Mouse (Mus musculus) ovary, adult 18-20 months (tissue): Measurements from ENCODE around the gene Bach1.
A peak's percentile ranks its signal among the peaks of the same experiment; 100 is the strongest.

Experiments
- DNase-seq: peaks from one replicate; pipeline ENCODE4 v3.0.0; 2022; ENCODE audit warnings: low spot score, mixed read lengths

Gene Bach1

DNA sequence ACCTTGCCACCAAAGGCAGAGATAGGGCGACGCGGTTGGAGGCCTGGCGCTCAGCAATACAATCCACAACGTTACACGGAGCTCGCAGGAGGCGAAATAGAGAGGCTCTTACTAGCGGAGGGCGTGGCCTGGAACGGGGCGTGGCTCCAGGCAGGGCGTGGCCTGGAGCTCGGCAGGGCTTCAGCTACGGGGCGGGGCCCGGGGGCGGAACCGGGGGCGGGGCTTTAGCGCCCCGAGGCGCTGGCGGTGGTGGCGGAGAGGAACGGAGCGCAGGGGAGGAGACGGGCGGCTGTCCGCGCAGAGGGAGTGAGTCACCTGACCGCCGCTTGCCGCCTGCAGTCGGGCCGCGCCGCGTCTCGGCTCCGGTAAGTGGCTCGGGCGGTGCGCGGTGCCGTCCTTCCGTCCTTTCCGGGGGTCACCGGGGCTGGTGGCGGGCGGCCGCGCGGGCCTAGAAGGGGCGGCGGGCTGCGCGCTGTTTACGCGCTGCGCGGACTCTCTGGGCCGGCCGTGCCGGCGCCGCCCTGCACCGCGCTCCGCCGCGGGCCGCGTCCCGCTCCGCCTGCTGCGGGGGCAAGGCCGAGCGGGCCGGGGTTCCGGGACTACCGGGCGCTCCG lies at the start of gene Bach1:
Bach1 (plus strand) TSS at position 254 of the 614 bp plus-strand sequence.
- DNase-seq, result peak; percentile 91

DNA sequence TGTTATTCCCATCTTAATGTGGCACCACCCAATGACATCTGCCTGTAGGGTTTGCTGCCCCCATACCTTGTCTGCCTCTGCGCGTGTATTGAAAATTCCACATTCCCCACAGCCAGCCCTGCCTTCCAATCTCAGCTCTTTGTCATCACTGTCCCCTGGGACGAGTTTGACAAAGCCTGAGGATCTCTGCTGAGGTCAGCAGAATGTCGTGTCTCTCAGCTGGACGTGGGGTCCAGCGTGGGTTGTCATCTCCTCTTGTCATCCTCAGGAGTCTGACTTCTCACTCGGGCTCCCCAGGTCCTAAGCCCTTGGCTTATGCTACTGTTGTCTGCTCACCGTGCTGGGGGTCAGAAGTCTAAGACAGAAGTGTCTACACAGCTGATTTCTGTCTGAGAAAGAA lies 46.4 kb upstream of the Bach1 start:
- DNase-seq, result no peak

DNA sequence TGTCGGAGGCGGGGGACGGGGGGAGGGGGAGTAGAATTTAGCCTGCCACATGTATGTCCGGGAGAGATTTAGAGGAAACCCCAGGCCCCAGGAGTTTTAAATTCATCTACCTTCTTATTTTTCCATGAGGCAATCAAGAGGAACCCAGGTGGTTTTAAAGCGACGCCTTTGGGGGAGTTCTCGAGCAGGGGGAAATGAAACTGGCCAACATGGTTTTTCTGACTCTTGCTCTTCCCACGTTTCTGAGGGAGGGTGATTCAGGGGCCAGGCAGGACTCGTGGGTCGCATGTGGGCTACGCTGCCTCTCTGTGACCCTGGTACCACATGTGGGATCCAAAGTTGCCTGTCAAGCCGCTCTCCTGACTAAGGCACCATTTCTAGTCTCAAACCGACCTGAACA lies 45.8 kb upstream of the Bach1 start:
- no peak for DNase-seq

DNA sequence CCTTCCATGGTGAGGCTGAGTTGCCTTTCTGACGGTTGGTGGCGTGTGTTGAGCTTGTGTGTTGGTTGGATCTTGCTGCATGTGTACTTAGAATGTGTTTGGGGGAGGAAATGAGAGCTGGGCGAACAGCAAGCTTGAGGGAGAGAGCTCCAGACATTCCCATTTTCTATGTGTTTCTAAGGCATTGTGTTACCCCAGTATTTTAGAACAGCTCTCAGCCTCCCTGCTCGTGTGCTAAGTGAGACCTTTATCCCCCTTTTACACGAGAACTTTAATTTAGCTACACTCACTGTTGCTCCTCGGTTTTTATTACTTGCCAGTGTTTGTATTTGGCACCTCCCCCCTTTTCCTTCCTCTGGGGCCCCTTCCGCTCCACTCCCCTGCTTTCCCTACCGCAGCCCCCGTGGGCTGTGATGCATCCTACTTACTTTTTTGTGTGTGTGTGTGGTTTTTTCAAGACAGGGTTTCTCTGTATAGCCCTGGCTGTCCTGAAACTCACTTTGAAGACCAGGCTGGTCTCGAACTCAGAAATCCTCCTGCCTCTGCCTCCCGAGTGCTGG lies 44.6 kb upstream of the Bach1 start:
- no peak for DNase-seq

DNA sequence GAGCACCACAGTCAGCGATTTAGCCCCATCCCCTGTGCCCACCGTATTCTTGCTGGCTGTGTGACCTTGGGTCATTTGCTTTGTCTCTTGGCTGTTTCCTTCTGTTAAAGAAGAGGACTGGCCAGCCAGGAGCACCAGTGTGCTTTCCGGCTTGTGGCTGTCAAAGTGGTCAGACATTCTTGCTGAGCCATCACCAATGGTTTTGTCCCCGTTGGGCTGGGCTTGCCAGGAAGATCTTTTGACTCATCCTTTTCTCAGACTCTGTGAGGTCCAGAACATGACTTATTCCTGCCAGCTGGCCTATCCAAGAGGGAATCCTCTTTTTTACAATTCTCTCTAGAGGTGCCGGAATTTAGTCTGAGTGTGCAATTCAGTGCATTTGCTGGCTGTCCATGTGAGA lies 43.7 kb upstream of the Bach1 start:
- no peak for DNase-seq

DNA sequence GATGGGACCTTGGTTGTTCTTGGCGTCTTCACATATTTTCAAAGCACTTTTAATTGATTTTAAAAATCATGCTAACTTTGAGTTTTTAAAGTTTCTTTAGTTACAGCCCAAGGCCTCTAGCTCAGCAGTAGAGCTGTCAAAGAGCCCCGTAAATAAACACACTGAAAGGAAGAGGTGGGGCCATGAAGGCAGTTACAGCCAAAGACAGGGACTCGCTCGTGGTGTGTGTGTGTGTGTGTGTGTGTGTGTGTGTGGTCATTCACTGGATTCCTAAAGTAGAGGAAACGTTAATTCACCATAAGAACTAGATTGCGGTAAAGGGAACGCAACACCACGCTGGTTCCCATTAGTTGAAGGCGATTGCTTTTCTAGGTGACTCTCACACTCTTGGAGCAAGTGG lies 43.2 kb upstream of the Bach1 start:
- DNase-seq, result no peak

DNA sequence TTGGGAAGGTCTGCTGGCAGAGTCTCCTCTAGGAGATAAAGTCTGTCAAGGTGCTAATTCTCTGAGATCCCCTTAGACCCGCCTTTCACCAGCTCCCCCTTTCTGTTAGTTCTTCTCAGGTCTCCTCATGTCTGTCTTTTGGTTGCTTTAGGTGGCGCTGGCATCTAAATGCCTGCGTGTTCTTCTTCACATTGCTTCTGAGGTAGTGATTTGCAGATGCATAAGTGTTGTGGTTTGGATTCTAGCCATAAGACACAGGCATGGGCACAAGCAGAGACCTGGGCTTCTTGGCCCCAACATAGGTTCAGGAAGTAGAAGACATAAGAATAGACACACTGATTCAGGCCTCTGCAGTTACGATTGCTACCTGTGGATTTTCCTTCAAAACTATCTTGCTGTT lies 42.0 kb upstream of the Bach1 start:
- DNase-seq, result no peak

DNA sequence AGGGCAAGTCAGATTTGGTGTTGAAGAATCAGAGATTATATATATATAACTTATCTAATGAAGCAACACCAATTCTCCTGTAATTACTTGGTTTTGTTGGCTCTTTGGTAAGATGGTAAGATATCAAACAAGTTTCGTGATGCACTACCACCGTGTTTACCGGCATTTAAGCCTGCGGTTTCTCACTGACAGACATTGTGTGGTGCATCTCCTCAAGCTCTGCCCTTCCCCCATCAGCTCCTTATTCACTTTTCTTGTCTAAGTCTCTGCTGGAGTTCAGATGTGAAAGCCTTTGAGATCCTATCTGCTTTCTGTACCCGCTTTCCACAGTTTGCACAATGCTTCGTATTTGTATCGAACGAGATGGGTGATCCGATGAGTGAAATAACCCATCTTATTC lies 41.5 kb upstream of the Bach1 start:
- DNase-seq, result no peak

DNA sequence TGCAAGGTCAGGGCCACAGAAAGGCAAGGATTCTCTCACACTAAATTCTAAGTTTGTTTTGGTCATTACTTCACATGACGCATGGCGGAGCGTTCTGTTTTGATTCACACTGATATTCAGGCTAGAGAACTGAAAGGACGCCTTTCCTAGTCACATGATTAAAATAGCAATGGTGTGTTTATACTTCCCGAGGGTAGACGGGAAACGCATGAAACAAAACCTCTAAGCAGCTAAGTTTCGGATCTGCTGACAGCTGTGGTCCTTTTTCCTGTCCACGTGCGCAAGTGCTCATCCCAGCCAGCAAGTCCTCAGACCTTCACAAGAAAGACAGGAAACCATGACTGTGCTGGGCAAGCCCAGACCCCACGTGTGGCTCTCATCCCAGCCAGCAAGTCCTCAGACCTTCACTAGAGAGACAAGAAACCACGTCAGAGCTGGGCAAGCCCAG lies 37.7 kb upstream of the Bach1 start:
- no peak for DNase-seq

DNA sequence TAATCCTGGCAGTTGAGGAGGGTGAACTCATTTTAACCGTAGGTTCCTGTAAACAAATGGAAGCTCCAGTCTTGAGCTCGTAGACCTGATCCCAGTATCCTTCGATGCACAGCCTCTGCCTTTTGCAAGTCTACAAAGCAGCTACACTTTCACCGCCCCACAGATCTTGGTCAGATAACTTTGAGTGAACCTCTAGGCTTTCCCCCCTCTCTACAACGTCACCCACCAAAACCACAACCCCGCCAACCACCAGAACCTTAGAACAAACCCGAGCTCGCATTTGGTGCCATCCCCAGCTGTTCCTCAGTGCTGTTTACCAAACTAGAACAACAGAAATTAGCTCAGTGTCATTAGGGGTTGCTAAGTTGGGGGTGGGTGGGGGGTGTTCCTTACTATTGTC lies 37.1 kb upstream of the Bach1 start:
- DNase-seq, result no peak

DNA sequence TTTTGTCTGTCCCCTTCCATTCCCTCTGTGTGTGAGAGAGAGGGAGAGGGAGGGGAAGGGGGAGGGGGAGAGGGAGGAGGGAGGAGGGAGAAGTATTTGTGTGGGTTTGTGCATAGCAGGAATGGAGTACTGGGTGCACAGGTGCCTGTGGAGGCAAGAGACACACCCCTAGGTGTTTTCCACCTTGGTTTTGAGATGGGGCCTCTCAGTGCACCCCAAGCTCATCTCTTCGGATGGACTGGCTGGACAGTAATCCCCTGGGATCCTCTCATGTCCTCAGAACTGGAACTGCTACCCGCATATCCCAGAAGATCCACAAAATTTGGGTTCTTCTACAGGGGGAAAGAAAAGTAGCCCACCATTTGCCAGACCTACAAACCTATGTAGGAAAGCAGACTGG lies 36.2 kb upstream of the Bach1 start:
- DNase-seq, result no peak

DNA sequence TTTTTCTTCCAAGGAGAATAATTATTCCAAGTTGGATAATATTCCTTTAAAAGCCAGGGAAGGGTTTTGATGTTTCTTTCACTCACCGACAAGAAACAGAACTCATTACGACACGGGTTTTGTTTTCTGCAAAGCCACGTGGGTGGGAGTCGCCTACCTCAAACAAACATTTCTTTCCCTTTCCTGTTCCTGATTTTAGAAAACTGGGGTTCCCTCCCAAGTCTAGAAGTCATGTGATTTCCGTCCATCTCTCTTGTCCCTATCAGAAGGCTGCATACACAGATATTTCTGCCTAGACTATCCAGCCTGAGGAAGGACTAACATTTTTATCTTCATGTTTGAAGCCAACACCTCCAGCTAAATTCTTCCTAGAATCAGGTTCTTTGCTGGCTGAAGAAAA lies 34.9 kb upstream of the Bach1 start:
- DNase-seq, result no peak

DNA sequence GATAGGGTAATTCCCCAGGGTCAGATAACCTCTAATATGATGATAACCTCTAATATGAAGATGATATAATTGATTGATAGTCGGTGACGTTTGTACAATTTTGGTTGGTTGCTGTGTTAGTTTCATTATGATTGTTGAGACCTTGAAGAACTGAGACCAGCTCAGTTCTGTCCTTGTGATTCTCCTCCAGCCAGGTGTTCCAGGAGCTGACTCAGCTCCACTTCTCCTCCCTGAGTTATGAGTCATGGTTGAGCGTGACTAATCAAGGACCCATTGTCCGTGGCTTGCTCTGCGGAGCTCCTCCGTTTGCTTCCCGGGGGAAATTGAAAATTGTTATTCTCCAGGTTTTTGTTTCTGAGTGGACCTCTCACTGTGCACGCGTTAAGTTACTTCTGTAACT lies 33.5 kb upstream of the Bach1 start:
- no peak for DNase-seq

DNA sequence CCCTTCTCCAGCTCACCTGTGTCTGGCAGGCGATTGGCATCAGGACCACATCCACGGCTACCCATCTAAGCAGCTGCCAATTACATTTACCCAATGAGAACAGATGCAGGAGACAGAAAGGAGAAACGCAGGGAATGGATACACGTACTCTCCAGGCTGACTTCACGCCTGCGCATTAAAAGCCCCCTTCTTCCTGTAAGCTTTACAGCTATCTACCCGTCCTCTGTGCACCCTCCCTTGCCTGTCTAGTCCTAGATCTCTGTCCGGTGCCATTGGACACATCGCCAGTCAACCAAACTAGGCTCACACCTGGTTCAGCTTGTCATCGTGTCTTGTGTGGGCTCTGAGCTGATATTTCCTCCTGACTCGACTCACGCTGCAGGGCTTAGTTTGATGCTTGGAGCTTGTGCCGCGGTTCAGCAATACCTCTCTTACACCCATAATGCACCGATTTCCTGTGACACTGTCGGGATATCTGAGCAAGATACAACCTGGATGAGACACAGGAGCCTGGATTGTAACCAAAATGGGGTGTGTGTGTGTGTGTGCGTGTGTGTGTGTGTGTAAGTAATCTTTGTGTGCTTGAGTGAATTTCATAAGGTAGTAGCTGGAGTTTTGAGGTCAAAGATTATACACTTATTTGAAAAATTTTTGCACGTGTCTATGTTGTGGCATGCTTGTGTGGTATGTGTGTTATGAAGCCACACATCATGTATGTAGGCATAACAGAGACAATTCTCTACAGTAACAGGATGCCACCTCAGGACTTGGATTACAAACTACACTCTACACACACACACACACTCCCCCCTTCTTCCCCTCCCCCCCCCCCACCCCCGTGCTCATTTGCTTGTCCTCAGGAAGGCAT lies 32.8 kb upstream of the Bach1 start:
- DNase-seq, result no peak

DNA sequence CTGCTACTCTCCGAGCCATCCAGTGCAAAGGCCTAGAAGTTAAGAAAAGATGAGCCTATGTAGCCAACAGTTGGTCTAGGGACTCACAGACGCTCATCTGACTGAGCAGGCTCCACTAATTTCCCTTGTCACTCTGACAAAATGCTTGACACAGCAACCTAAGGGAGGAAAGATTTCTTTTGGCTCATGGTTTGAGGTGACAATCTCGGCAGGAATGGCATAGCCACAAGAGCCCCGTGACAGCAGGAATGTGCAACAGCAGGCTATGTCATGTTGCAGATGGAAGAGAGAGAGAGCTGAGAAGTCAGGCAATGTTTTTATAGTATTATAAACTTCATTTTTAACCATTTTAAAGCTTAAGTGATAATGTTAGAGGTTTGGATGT lies 32.1 kb upstream of the Bach1 start:
- no peak for DNase-seq

DNA sequence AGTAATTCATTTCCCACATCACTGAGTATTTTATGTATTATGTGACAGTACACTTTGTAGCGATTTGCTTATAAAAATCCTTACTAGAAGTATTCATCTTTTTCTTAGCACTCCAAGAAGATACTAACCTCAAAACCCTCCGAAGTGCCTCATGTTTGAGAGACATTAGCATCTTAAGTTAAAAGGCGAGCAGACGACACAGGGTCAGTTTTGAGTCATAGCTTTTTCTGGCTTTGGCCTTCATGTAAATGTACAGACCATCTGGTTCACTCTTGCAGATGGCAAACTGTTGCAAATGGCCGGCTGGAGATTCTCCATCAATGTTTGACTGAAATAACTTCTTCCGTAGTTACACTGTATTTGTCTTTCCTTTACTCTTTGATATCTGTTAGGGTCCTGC lies 30.7 kb upstream of the Bach1 start:
- DNase-seq, result no peak

DNA sequence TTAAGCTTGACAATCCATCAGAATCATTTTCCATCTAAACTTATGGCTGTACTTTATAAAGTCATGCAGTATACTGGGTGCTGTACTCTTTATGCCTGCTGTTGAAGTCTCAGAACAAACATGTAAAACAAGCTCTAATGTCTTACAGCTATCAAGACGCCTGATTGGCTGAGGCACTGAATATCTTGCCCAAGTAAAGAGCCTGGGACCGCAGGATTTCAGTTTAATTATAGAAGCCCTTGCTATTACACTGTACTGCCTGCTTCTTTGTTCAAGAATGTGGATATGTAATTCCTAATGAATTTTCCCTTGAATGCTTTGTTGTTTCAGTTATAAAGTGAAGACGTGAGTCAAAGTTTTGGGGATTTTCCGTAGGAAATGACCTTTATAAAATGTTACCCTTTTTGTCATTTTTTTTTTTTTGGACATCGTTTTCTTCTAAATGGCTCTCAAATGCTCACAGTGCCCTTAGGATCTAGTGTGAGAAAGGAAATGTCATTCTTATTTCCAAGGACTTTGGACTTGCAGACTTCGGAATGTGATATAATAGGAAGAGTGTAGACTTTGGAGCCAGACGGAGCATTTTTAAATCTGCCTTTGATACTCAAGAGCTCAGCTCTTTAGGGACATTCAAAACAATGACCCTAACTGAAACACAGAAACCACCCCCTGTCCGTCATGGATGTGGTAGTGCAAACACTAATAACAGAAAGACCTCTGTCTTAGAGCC lies 28.5 kb upstream of the Bach1 start:
- DNase-seq, result no peak

DNA sequence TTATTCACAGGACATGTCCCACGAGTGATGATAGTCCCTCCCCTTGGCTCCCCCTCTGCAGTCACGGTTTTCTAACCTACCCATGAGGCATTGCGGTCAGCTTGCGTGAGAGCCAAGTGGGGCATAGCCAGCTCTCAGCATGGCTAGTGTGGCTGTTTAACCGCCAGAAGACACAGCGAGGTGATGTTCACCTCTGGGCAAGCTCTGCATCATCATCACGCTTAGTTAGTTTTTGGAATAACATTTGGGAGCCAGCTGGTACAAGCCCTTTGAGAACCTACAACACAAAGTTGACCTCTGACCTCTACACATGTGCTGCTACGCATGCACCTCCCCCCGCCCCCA lies 28.0 kb upstream of the Bach1 start:
- DNase-seq, result no peak

DNA sequence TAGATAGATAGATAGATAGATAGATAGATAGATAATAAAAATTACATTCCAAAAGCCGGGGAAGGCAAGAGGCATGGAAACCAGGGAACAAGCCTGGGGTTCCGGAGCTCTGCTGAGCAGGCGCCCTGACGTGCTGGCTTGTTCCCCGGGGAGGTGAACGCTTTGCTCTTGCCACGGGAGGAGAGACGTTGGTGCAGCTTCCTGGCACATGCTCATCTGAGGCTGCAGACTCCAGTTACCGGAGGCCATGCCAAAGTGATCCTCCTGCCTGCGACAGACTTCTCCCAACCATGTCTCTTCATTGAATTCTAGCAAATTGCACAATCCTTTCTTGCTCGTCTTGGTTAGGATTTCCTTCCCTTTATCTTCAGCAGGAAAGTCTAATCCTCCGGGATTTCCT lies 27.4 kb upstream of the Bach1 start:
- no peak for DNase-seq

DNA sequence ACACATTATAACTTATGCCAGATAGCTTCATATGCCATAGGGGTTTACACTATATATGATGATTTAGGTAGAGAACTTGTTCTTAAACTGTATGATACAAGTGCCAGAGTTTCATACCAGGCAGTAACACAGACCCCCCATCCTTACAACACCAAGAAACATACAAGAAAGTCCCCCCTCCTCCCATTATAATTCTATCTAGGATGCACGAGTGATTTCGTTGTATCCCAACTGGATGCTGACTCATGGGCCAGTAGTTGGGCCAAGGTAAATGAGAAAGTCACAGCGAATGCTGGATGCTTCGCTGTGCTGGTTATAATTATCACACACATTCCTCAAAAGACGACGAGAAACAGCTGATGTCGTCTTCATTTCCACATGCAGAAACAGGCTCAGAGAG lies 25.6 kb upstream of the Bach1 start:
- DNase-seq, result no peak

DNA sequence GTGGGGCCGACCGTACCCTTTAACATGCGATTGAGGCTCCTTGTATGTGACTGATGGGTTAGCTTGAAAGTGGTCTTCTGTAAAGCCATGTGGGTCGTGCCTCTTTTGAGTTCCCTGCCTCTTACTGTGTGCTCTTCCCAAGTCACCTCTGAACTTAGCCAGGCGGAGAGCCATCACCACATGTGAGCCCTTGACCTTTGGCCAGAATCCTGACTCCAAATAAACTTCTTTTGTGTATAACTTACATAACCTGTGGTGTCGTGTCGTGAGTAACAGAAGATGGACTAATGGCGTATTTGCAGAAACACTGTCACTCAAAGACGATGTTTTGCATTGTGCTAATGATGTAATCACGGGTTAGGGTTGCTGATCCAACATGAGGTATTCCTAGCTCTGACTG lies 22.6 kb upstream of the Bach1 start:
- DNase-seq, result no peak

DNA sequence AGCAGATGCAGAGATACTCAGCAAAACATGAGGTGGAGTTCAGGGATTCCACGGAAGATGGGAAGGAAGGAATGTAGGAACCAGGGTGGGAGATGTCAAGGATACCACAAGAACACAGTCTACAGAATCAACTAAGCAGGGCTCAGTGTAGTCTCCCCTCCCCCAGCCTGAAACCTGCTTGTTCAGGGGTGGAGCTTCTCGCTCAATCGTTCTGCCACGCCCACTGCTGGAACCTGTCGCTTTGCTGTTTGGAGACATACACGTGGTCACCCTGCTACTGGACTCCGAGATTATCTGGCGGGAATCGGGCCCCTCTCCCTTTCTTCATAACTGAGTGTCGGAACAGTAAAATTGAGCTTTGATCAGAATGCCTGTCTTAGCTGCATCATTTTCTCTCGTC lies 20.1 kb upstream of the Bach1 start:
- no peak for DNase-seq
